Mouse (Mus musculus) inflammation-experienced regulatory T-cells, adult 6 months (primary cell): Measurements from ENCODE around the gene Snx29. TPM values are rescaled to one million over a fixed set of nuclear protein-coding genes. Genes with fewer than 3 reads are reported as not detected.

Experiments used
- ATAC-seq: one replicate; pipeline ENCODE4 v1.8.0; 2017
- polyA plus RNA-seq, 3 experiments: library from polyadenylated mRNA; unstranded; fragments of 100-300 nt; shearing (Covaris generic); gene quantifications; one replicate each; pipeline ENCODE4 v1.2.1; 2017

Gene Snx29
- polyA plus RNA-seq, 3 experiments from 2014 or later, result 4.4 to 14.3 (median 6.1) TPM

- no peak for ATAC-seq
Observed at GRCm38 (mm10) chr16:11794628-11795027, 471.9 kb downstream of the Snx29 start.

- ATAC-seq, result no peak
Observed at GRCm38 (mm10) chr16:11795758-11796460, 473.2 kb downstream of the Snx29 start.

DNA sequence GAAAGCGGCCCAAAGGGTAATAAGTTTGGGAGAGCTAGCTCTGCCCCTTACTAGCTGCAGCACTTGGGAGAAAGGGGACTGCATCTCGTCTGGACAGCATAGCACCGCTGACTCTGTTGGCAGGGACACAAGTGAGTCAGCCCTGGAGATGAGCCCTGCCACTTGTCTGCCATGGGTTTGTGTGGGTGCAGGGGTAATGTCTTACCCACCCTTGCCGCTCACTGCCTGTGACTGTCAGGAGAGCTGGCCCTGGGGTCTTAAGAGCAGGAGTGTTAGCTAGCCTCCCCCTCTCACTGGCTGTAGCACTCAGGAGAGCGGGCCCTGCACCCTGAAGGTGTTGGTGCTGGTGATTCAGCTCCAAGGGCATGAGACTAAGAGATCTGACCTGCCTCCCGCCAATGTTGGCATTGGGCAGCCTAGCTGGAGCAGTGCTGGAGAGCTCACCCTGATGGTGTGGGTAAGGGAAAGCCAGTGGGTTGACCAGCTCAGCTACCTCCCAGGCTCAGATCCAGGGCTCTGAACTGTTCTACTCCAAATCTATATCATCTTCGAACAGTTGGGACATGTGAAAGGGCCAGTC lies 479.3 kb downstream of the Snx29 start:
- no peak for ATAC-seq

Other genes starting within 250 kb of the Snx29 start
- gene Txndc11, start 188.3 kb upstream of the Snx29 start, polyA plus RNA-seq, result 10 to 100 TPM in 1 of 3 experiments, 1 to 10 TPM in 2; 6.2 to 12.3 (median 9.7) TPM
- 100 to 1,000 TPM; 244 to 341 (median 268) TPM for gene Zc3h7a, start 146.5 kb upstream of the Snx29 start, polyA plus RNA-seq
- 100 to 1,000 TPM; 169 to 217 (median 194) TPM for gene Rsl1d1, start 119.6 kb upstream of the Snx29 start, polyA plus RNA-seq
- 10 to 100 TPM; 37.7 to 49.5 (median 44.7) TPM for gene Gspt1, start 68.6 kb upstream of the Snx29 start, polyA plus RNA-seq
- gene Tnfrsf17, start 9.1 kb upstream of the Snx29 start, polyA plus RNA-seq, result not detected